Mouse (Mus musculus) ovary, adult 18-20 months (tissue): Measurements from ENCODE around the gene Foxo6.
A peak's percentile ranks its signal among the peaks of the same experiment; 100 is the strongest.

Source experiments
- DNase-seq: peaks from one replicate; pipeline ENCODE4 v3.0.0; 2022; ENCODE audit warnings: low spot score, mixed read lengths

The Foxo6 gene

GRCm38 (mm10) chr4:120287290-120288111, at the start of gene Foxo6:
TSS of gene Foxo6 (minus strand) at chr4:120287349.
- DNase-seq = peak; percentile 95

GRCm38 (mm10) chr4:120334316-120334715, 47.2 kb upstream of the Foxo6 start:
- DNase-seq = no peak

GRCm38 (mm10) chr4:120332934-120333421, 45.8 kb upstream of the Foxo6 start:
- DNase-seq = no peak

DNA sequence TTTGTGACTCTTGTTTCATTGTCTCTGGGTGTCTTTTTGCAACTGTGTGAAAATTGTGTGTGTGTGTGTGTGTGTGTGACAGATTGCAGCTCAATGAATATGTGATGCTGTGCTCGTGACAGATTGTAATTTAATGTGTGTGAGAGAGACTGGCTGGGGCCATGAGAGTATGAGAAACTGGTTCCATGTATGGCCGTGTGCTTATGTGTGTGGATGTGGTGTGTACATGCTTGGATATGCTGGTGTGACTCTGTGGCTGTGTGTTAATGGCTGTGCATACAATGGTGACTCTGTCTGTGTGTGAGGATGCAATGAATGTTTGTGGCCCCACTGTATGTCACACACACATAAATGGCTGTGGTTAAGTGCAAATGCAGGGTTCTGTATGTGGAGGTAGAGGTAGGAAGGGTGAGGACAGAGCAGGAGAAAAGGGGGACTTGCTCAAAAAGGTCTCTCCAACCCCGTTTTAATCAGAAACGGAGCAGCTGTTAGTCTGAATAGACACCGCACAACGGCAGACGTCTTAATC, 45.3 kb upstream of the Foxo6 start:
- no peak for DNase-seq

GRCm38 (mm10) chr4:120331992-120332391, 44.8 kb upstream of the Foxo6 start:
- DNase-seq = no peak

- no peak for DNase-seq
These were observed 44.4 kb upstream of the Foxo6 start for GRCm38 (mm10) chr4:120331541-120331940.

GRCm38 (mm10) chr4:120325748-120326147, 38.6 kb upstream of the Foxo6 start:
- no peak for DNase-seq

GRCm38 (mm10) chr4:120325051-120325450, 37.9 kb upstream of the Foxo6 start:
- no peak for DNase-seq

DNA sequence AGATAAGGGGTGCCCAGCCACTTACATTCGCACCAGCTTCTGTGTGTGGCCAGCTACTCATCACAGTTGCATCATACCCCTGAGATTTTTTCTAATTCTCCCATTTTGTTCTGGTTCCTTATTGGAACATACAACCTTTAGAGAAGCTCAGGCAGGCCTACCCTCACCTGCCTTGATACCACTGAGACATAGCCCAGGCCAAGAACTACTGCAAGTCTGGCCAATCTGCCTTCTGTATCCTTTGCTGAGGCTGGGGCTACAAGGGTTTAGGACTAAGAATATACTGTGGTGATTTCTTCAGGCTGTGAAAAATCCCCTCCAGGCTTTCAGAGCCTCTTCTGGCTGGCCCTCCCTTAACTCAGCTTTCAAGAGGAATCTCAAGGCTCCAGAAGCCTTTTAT, 36.7 kb upstream of the Foxo6 start:
- no peak for DNase-seq

DNA sequence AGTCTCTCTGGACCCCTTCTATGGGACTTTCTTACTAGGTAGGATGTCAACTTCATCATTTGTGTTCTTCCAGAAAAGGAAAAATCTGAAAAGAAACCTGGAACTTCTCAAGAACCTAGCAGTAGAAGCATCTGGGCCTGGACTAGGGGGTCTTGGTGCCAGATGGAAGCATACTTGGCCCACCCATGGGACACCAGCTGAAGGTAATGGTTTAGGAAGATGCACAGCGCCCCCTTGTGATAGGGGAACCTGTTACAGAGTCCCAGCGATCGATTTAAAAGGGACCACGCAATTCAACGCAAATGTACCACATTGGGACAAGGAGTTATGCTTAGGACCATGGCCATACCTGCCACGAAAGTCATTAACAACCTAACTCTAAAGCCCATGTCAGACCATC, 36.0 kb upstream of the Foxo6 start:
- DNase-seq = no peak

DNA sequence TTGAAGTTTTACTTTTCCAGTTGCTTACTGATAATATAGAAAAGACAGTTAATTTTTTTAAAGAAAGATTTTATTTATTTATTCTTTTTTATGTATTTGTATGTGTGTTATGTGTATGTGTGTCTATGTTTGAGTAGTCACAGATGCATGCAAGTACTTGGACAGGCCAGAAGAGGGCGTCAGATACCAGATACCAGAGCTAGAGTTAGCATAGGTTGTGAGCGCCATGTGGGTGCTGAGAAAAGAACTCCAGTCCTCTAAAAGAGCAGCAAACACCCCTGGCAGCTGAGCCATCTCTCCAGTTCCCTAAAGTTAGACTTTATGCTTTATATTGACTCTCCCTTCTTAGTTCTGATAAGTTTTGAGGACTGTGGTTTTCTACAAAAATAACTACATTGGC, 30.4 kb upstream of the Foxo6 start:
- no peak for DNase-seq

DNA sequence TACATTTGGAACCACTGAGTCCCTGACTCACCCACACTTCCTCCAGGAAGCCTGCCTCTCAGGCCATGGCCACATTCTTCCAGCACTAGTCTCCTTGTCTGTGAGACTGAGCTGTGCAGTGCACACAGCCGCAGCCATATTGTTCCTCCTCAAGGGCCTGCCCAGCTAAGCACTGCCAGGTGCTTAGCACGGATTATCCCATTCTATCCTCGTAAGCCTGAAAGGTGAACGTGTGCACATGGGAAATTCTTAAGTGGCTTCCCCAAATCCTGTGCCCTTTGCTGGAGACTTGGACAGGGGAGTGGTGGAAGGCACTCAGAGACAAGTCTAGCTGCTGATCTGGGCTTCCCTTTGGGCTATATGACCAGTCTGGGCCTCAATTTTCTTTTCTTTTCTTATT, 29.6 kb upstream of the Foxo6 start:
- no peak for DNase-seq

DNA sequence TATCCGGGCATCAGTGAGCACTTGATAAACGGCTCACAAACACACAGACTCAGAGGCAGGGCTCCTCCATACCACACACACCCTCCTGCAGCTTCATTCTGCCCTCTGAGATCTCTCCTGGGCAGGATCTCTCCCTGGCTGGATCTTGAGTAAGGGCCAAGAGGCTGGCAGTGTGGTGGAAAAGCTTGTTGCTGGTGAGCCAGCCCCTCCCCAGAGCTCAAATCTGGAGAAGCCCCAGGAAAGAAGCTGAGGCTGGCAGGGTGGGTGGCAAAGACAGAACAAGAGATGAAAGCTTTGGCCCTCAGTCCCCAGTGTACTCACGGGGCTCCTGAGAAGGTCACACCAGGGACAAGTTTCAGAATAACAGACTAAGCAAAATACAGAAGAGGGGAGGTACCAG, 27.4 kb upstream of the Foxo6 start:
- no peak for DNase-seq

DNA sequence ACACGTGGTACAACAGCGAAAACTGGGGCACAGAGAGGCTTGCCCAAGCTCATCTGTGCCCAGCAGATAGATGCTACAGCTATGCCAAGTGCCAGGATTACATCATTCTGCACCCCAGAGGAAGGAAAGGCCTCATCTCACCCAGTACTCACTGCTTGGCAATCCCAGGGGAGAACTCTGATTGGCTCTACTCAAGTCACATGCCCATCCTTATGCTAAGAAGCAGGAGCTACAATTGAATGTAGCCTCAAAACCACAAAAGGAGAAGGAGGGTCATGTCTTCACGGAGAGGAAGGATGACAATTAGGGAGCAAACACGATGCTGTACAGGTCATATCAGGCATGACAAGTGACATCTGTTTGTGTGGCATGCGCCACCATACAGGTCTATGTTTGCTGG, 26.2 kb upstream of the Foxo6 start:
- DNase-seq = no peak

GRCm38 (mm10) chr4:120304580-120304979, 17.4 kb upstream of the Foxo6 start:
- no peak for DNase-seq

- no peak for DNase-seq
These were observed 12.1 kb upstream of the Foxo6 start for GRCm38 (mm10) chr4:120299287-120299686.

DNA sequence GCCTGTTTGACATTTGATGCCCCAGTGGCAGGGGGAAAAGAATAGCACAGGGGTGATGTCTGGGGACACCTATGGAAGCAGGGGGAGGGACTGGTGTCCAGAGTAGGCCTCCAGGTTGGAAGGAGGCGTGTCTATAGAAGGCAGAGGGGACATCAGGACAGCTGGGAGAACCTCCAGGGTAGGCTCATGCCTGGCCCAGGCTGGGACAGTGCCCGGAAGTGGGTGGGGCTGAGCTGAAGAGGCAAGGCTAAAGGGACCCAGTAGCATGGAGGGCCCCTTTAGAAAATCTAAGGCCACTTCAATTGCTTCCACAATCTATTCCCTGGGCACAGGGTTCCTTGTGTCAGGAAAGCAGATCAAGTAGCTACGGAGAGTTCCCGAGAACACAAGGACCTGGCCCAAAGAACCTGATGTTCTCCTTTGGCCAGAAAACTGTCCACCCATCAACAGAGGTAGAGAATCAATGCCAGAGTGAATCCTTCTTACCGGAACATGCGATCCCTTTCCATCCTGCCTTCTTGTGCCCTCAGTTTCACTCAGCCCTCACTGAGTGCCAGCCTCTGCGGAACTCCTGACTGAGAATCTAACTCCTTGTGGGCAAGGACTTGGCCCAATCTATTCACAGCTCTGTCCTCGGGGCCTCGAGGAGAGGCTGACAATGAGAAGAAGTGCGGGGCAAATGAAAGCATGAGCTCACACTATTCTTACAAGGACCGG, 4.1 kb upstream of the Foxo6 start:
- DNase-seq = no peak

DNA sequence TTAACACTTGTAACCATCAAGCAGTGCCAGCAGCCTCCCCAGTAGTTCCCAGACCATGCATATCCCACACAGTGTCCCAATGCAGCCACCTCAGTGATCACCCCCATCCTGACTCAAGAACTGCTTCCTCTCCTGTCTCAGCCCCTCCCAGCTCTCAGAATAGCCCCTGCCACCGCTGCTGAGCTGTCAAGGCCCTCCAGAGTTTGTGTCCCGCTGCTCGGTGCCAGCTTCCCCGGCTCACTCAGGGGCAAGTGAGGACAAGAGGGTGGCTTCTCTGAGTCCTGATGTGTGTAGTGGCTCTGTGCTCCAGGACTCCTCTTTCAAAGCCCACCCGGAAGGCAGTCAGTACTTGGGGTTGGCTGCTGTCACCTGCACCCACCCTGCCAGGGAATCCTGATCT, 3.3 kb upstream of the Foxo6 start:
- DNase-seq = no peak

GRCm38 (mm10) chr4:120289181-120289965, 2.2 kb upstream of the Foxo6 start:
- DNase-seq = no peak

DNA sequence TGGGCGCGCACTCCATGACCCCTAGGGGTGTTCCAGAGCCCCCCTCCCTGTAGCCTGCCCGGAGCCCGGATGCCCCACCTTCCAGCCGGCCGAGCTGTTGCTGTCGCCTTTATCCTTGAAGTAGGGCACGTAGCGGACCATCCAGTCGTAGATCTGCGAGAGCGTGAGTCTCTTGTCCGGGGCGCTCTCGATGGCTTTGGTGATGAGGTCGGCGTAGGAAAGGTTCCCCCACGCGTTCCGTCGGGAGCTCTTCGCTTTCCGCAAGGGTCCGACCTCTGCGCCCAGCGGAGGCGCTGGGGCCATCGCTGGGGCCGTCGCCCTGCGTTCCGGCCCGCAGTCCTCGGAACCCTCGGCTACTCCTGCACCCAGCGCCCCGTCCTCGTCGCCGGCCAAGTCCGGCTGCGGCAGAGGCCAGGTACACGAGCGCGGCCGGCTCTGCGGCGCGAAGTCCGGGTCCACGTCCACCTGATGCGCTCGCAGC, 348 bp downstream of the Foxo6 start:
- DNase-seq = no peak

DNA sequence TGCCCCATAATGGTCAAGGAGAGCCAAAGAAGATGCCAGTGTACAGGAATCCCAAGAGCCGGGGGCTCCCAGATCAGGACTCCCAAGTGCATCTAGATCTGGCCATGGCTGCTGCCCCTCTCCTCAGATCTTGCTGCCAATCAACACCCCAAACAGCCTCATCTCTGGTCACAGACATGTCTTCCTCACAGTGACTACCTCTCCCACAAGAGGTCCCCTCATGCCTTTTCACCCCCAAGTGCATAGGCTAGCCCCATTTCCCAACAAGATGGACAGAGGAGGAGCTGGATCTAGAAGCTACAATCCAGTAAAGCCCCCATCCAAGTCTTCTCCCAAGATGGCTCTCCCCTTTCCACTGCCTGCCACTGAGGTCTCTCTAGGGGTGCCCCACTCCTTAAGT, 1.4 kb downstream of the Foxo6 start:
- DNase-seq = no peak

GRCm38 (mm10) chr4:120285223-120285622, 1.9 kb downstream of the Foxo6 start:
- DNase-seq = no peak
